32 mouse cellular contexts compared by ENCODE assay signal in genomic region chr6:121357232-121357631, GRCm38 (mm10). TPM values are rescaled to one million over a fixed set of nuclear protein-coding genes. Genes with fewer than 3 reads are reported as not detected.
"Had no signal": no experiment of that assay in that cellular context is flagged by ENCODE, and none has a peak within 500 bp of the region (broad histone marks: within the 10 kb centered on the region; RNA-seq: fewer than 3 reads in every experiment).

No protein-coding gene starts in this region.

- ATAC-seq: liver, embryonic 12.5 days; liver, postnatal 0 days; lung, postnatal 0 days; midbrain, embryonic 15.5 days had no signal

- H3K9ac ChIP-seq: limb, embryonic 12.5 days; limb, embryonic 13.5 days; limb, embryonic 15.5 days; liver, embryonic 12.5 days; liver, embryonic 13.5 days; liver, embryonic 14.5 days; liver, embryonic 15.5 days; liver, postnatal 0 days; lung, embryonic 14.5 days; lung, embryonic 15.5 days; midbrain, embryonic 12.5 days; midbrain, embryonic 15.5 days had no signal

- H3K27me3 ChIP-seq: limb, embryonic 12.5 days; limb, embryonic 13.5 days; limb, embryonic 15.5 days; liver, embryonic 13.5 days; liver, embryonic 15.5 days; lung, embryonic 15.5 days; midbrain, embryonic 12.5 days; midbrain, embryonic 15.5 days had no signal

- H3K4me1 ChIP-seq: limb, embryonic 10.5 days; limb, embryonic 12.5 days; limb, embryonic 13.5 days; limb, embryonic 15.5 days; liver, embryonic 12.5 days; liver, embryonic 13.5 days; liver, embryonic 15.5 days; lung, embryonic 15.5 days; megakaryocyte, embryonic 14.5 days; midbrain, embryonic 12.5 days; midbrain, embryonic 15.5 days had no signal

- H3K27ac ChIP-seq: left cerebral cortex, adult 2 months; limb, embryonic 10.5 days; limb, embryonic 12.5 days; limb, embryonic 13.5 days; limb, embryonic 15.5 days; liver, embryonic 12.5 days; liver, embryonic 13.5 days; liver, embryonic 14.5 days; liver, embryonic 15.5 days; lung, embryonic 15.5 days; macrophage; midbrain, embryonic 10.5 days; midbrain, embryonic 12.5 days; midbrain, embryonic 15.5 days had no signal

- H3K4me2 ChIP-seq: limb, embryonic 12.5 days; limb, embryonic 13.5 days; limb, embryonic 15.5 days; liver, embryonic 11.5 days; liver, embryonic 12.5 days; liver, embryonic 13.5 days; liver, embryonic 15.5 days; lung, embryonic 14.5 days; lung, embryonic 15.5 days; midbrain, embryonic 11.5 days; midbrain, embryonic 12.5 days; midbrain, embryonic 15.5 days had no signal

- H3K36me3 ChIP-seq: limb, embryonic 10.5 days; limb, embryonic 12.5 days; limb, embryonic 13.5 days; limb, embryonic 15.5 days; liver, embryonic 12.5 days; liver, embryonic 13.5 days; liver, embryonic 15.5 days; lung, embryonic 15.5 days; midbrain, embryonic 10.5 days; midbrain, embryonic 12.5 days; midbrain, embryonic 15.5 days had no signal

- H3K9me3 ChIP-seq: limb, embryonic 10.5 days; limb, embryonic 12.5 days; limb, embryonic 13.5 days; limb, embryonic 15.5 days; liver, embryonic 12.5 days; liver, embryonic 13.5 days; liver, embryonic 15.5 days; lung, embryonic 15.5 days; megakaryocyte, embryonic 14.5 days; midbrain, embryonic 10.5 days; midbrain, embryonic 12.5 days; midbrain, embryonic 15.5 days had no signal

- H3K4me3 ChIP-seq: left cerebral cortex, adult 2 months; limb, embryonic 10.5 days; limb, embryonic 12.5 days; limb, embryonic 13.5 days; limb, embryonic 15.5 days; liver, embryonic 12.5 days; liver, embryonic 13.5 days; liver, embryonic 15.5 days; lung, embryonic 15.5 days; megakaryocyte, embryonic 14.5 days; midbrain, embryonic 10.5 days; midbrain, embryonic 12.5 days; midbrain, embryonic 15.5 days; myocyte had no signal

- DNase-seq: left cerebral cortex, postnatal 4 days; liver; liver, embryonic 13.5 days; liver, postnatal 0 days; lung, adult 18-20 months; lung, adult 2 months; lung, embryonic 14.5 days; lung, postnatal 10 days; lung, postnatal 14 days; lung, postnatal 36 days; lung, postnatal 4 days; midbrain, embryonic 14.5 days had no signal

RNA-seq across cellular contexts. Expression of gene Slc6a12, which starts 14.4 kb away (rescaled TPM):
- polyA plus RNA-seq: limb, embryonic 12.5 days; limb, embryonic 13.5 days; lung, embryonic 14.5 days; lung, embryonic 15.5 days; lung, embryonic 16.5 days; lung, postnatal 0 days; macrophage; midbrain, embryonic 10.5 days; myocyte; neural tube, embryonic 11.5 days had no signal

RNA-seq across cellular contexts. Expression of gene Slc6a13, which starts 57.2 kb away (rescaled TPM):
- polyA plus RNA-seq: macrophage had no signal
